Mouse (Mus musculus) MEL (cell line): ENCODE measurements around the gene Olfr1367.

ENCODE experiments used
- CHD1 ChIP-seq: IDR thresholded peaks from 2 replicates; pipeline ENCODE4 v1.6.1; 2012; ENCODE audit warnings: low read depth, mild to moderate bottlenecking, inconsistent platforms, low read length, improper control_type of control experiment
- ELF1 ChIP-seq: IDR thresholded peaks from 2 replicates; pipeline ENCODE4 v1.6.1; 2014; ENCODE audit warnings: low read depth, mild to moderate bottlenecking, inconsistent platforms, low read length, improper control_type of control experiment, moderate library complexity
- EP300 ChIP-seq, 2 experiments: IDR thresholded peaks; 2 replicates each; pipeline ENCODE4 v1.6.1; 2011; ENCODE audit warnings: improper control_type of control experiment in 2 of 2, low read length in 2 of 2, low read depth in 1 of 2, mild to moderate bottlenecking in 1 of 2
- HCFC1 ChIP-seq: IDR thresholded peaks from 2 replicates; pipeline ENCODE4 v1.6.1; 2012; ENCODE audit warnings: low read depth, mild to moderate bottlenecking, inconsistent platforms, low read length, improper control_type of control experiment, moderate library complexity
- JUND ChIP-seq: IDR thresholded peaks from 2 replicates; pipeline ENCODE4 v1.6.1; 2011; ENCODE audit warnings: low read depth, mild to moderate bottlenecking, improper control_type of control experiment, low read length
- MAX ChIP-seq: IDR thresholded peaks from 2 replicates; pipeline ENCODE4 v1.6.1; 2011; ENCODE audit warnings: low read length, improper control_type of control experiment
- NELFE ChIP-seq: IDR thresholded peaks from 2 replicates; pipeline ENCODE4 v1.6.1; 2011; ENCODE audit warnings: low read depth, low read length, improper control_type of control experiment
- POLR2A ChIP-seq, 2 experiments: IDR thresholded peaks; 2 replicates each; pipeline ENCODE4 v1.6.1; 2011 to 2012; ENCODE audit warnings: low read length in 2 of 2, mild to moderate bottlenecking in 2 of 2, control low read depth in 1 of 2, improper control_type of control experiment in 1 of 2, low read depth in 1 of 2, moderate library complexity in 1 of 2; ENCODE audit not compliant: control insufficient read depth in 1 of 2, insufficient read depth in 1 of 2, poor library complexity in 1 of 2
- POLR2AphosphoS2 ChIP-seq: IDR thresholded peaks from 2 replicates; pipeline ENCODE4 v1.6.1; 2011; ENCODE audit warnings: low read length, improper control_type of control experiment
- POLR2AphosphoS5 ChIP-seq: IDR thresholded peaks from 2 replicates; pipeline ENCODE4 v1.6.1; 2012; ENCODE audit warnings: low read depth, borderline replicate concordance, mild to moderate bottlenecking, inconsistent platforms, low read length, moderate library complexity, mixed read lengths
- SIN3A ChIP-seq: IDR thresholded peaks from 2 replicates; pipeline ENCODE4 v1.6.1; 2012; ENCODE audit warnings: low read length, improper control_type of control experiment, inconsistent platforms
- SMC3 ChIP-seq: IDR thresholded peaks from 2 replicates; pipeline ENCODE4 v1.6.1; 2011; ENCODE audit warnings: low read depth, low read length, improper control_type of control experiment
- TBP ChIP-seq: IDR thresholded peaks from 2 replicates; pipeline ENCODE4 v1.8.0; 2011; ENCODE audit warnings: low read depth, low read length, improper control_type of control experiment
- UBTF ChIP-seq: IDR thresholded peaks from 2 replicates; pipeline ENCODE4 v1.6.1; 2012; ENCODE audit warnings: low read depth, mild to moderate bottlenecking, inconsistent platforms, low read length, improper control_type of control experiment, moderate library complexity, borderline replicate concordance; ENCODE audit not compliant: insufficient read depth

DNA sequence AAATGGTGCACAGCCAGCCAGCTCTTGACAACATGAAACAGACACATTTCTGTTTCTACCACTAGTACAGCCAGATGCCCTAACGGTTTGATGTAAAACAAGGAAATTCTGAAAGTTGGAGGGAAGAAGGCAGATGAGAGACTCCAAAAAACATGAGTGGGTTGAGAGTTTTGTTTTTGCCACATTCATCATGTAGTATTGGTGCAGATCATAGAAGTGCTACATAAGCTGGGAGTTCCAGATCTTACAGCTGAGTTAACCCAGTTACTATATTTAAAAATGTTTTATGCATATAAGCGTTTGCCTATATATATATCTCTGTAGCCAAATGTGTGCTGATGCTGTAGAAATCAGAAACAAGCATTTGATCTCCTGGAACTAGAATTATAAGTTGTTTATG is 26.0 kb downstream of the Olfr1367 start:
- TF ChIP-seq POLR2AphosphoS5 (no peak), POLR2AphosphoS2 (no peak), CHD1 (no peak), HCFC1 (no peak), MAX (no peak), JUND (no peak), NELFE (no peak), EP300 (IDR thresholded peaks at IDR 0.05; ENCODE audit: low read depth in 1 of 2, low read length in 2 of 2) (no peak), UBTF (no peak), TBP (no peak), SIN3A (no peak), SMC3 (no peak), POLR2A (IDR thresholded peaks at IDR 0.05; ENCODE audit: control insufficient read depth in 1 of 2, insufficient read depth in 1 of 2, low read depth in 1 of 2, low read length in 2 of 2, poor library complexity in 1 of 2) (no peak), ELF1 (no peak)
